Mouse (Mus musculus): ENCODE data around the gene Whamm.

Gene Whamm

DNA sequence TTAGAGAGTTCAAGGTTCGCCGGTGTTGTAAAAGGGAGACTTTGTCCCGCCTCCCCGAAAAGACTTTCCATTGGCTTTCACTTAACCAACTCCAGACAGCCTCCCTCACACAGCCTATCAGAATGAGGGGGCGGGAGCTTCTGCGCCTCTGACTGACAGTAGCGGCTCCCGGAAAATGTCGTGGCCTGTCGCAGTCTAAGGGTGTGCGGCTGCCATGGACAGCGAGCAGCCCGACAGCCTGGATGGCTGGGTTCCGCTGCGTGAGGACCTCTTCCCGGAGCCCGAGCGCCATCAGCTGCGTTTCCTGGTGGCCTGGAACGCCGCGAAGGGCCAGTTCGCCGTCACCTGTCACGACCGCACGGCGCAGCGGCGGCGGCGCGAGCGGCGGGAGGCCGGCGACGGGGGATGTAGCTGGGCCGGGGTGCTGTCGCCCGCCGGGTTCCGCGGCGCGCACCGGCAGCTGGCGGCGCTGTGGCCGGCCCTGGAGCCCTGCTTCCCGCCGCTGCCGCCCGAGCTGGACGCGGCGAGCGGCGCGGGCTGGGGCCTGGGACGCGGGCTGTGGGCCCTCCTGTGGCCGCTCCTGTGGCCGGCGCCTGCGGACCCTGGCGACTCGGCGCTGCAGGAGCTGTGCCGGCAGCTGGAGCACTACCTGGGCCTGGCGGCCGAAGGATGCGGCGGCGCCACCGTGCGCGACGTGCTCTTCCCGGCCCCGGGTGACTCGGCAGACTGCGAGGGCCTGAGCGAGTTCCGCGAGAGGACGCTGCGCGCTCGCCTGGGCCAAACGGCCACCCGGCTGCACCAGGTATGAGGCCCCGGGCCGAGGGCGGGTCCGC lies at the start of gene Whamm:
Gene Whamm, plus strand, starts transcription at position 159 of the 833 bp plus-strand sequence.
- DNase-seq, result peak; percentile 92 to 94

GRCm38 (mm10) chr7:81523008-81523662 lies 47.9 kb upstream of the Whamm start:
- DNase-seq, result peak; percentile 92 to 93

DNA sequence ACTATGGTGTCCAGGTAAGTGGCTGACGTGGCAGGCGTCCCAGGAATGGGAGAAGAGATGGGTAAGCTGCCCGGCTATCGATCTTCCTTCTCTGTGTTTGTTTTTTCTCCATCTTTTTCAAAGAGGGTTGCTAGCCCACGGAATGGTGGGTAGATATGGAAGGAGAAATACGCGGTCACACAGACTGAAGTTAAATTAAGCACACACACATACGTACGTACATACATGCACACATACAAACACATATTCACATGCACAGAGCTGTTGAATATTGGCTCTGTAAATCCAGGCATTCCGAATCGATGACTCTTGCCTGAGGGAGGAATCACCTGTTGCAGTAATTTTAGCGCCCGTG lies 47.4 kb upstream of the Whamm start:
- no peak for DNase-seq

- no peak for DNase-seq
Measured at GRCm38 (mm10) chr7:81528918-81529317, 42.1 kb upstream of the Whamm start.

GRCm38 (mm10) chr7:81531462-81531861 lies 39.6 kb upstream of the Whamm start:
- DNase-seq, result no peak

DNA sequence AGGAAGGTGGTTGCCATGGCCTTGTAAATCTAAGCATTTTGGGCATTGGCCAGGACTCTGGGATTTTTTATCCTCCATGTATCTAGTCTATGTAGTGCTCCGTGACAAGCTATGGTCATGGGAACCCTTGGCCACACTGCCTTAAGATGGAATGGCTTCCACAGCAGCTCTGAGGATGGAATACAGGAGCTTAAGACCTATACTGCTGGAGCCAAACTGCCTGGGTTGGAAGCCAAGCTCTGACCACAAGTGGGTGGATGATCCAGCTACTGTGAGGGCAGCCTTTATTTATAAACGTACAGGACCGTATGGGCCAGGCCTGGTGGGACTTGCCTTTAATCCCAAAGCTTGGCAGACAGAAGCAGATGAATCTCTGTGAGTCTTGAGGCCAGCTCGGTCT lies 34.6 kb upstream of the Whamm start:
- no peak for DNase-seq

GRCm38 (mm10) chr7:81538070-81538675 lies 32.9 kb upstream of the Whamm start:
- peak; percentile 30 to 52 for DNase-seq

DNA sequence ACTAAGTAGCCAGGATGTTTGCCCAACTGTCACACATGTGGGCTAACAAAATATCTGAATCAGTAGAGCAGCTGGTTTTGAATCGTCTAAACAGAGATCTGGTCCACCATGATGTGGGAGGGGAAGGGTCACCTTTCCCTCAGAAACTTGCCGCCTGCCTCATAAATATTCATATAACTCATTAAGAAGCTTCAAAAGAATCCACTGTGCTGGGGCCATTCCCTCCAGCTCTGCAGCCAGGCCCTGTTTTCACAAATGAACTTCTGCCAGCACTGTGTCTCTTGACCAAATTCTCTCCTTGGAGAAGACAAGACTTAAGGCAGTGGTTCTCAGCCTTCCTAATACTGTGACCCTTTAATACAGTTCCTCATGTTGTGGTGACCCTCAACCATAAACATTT lies 31.5 kb upstream of the Whamm start:
- no peak for DNase-seq

- DNase-seq, result peak; percentile 15 to 25
Measured at GRCm38 (mm10) chr7:81540999-81541398, 30.1 kb upstream of the Whamm start.

- peak; percentile 72 to 83 for DNase-seq
Measured at GRCm38 (mm10) chr7:81541924-81542524, 29.0 kb upstream of the Whamm start.

DNA sequence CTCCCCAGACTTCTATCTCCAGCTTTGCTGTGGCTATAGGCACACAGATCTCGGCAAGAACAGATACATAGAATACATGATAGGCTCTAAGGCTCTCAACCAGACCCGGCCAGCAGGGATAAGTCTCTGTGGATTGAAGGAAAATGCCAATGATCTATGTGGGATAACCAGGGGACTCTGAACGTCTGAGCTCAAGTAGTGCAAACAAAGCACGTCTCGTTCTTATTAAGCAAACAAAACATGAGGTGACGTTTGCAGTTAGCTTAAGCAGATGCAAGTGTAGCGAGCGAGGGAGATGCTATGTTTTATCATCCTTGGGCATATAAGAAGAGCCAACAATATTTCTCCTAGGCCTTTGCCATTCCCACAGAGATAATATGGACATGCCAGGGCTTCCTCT lies 28.1 kb upstream of the Whamm start:
- DNase-seq, result no peak

DNA sequence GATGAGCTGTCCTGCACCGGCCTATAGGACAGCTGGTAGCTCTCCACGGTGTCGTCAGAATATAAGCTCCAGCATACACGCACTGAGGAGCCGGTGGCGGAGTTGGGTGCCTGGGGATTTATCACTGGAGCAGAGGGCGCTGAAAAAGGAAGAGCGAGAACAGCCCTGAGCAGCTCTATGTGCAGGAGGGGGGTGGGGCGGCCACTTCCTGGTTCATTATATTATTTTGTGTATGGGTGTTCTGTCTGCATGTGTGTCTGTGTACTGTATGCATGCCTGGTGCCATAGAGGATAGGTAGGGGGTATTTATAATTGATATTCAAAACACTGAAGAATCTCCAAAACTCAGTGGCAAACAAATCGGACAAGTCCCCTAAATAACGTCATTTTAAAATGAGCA lies 22.2 kb upstream of the Whamm start:
- no peak for DNase-seq

DNA sequence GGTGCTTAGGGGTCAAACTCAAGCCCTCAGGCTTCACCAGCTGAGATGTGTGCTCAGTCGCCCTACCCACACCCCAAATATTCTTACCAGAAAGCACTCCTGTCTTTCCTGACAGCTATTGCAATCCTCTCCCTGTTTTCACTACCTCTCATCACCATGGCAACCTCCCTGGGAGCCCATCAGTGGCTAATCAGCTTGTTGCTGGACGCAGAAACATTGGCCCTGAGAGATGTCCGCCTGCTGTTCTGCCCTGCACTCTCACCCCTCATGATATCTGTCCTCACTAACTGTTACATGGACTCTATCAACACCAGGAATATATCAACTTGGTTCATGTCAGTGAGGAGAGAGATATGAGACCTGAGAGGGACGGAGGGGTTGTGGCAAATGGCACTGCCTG lies 17.5 kb upstream of the Whamm start:
- DNase-seq, result no peak

- DNase-seq, result peak; percentile 63 to 78
Measured at GRCm38 (mm10) chr7:81554369-81554768, 16.7 kb upstream of the Whamm start.

GRCm38 (mm10) chr7:81556839-81557238 lies 14.2 kb upstream of the Whamm start:
- no peak for DNase-seq

DNA sequence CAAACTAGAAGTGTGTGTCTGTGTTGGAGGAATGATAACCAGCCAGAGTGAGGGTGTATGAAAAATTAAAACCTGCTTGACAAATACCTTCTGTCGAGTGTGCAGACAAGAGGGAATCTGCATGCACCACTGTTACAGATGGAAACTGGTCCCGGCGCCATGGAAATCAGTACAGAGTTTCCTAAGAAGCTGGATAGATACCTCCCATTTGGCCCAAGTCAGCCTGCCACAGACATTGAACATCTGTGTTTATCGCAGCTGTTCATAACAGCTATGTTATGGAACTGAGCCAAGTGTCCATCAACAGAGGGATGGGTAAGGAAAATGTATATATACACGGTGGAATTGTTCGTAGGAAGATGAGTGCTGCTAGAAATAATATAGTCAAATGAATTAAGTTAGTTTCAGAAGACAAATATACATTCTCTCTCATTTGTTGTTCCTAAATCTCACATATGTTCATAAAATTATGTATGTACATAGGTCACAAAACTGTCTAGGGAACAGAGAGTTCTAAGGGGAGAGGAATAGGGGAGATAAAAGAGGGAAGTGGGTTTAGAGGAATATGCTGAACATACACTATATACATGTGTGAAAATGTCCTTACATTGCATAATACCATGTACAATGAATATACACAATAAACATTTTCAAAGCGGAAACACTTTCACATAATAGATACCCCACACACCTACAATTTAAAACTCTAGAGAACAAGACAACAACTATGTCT lies 13.6 kb upstream of the Whamm start:
- DNase-seq, result no peak

DNA sequence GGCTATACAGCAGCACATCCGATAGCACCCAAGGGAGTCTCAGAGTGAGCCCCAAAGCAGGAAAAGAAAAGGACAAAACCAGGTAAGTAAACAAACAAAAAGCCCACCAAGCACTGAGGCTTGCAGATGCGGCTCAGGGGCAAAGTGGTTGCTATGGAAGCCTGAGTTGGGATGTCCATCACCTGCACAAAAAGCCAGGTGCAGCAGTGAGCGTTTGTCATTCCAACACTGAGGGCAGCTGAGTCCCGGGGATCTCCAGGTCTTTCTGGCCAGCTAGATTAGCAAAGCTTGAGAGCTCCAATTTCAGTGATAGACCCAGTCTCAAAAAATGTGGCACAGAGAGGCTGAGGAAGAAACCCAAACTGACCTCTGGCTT lies 13.1 kb upstream of the Whamm start:
- no peak for DNase-seq

DNA sequence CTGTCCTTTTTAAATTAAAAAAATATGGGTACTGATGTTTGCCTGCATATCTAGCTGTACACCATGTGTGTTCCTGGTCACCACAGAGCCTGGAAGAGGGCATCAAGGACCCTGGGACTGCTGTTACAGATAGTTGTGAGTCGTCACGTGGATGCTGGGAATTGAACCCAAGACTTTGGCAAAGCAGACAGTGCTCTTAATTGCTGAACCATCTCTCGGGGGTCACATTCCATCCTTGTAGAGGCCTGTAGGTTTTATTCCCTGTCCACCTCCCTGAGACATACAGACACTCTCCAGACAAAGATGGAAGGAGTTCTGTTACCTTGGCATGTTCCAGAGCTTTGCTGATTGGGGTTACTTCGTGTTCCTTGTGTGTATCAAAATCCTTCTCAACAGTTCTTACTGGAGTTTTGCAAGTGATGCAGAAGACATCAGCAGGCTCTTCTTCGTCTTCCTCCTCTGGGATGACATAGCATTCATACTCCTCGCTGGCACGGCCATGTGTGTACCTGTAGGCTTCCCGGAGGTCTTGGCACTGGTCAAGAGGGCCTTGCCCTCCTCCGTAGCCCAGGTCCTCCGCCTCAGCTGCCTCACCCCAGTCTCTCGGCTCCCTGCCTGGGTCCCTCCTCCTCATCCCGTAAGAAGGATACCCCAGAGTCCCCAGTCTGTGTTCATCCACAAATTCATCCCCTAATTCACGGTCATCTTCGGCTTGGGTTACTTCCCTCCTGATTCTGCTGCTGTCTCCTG lies 11.7 kb upstream of the Whamm start:
- no peak for DNase-seq

GRCm38 (mm10) chr7:81560101-81561049 lies 10.7 kb upstream of the Whamm start:
- DNase-seq, result no peak

DNA sequence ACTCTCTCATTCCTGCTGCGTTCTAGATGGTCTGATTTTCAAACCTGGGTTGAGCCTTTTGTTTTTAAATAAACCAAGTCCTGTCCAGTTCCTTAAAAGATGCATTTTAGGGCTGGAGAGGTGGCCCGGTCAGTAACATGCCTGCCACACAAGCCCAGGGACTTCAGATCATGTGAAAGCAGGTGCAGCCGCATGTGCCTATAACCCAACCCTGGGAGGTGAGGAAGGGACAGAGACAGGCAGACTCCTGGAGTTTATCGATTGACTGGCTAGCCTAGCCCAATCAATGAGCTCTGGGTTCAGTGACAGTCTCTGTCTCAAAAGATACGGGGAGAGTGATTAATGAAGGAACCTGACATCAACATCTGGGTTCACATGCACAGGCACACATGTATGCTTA lies 9.9 kb upstream of the Whamm start:
- DNase-seq, result no peak

GRCm38 (mm10) chr7:81563506-81564015 lies 7.5 kb upstream of the Whamm start:
- DNase-seq, result no peak

Data from cerebellum, postnatal 14 days (tissue).